Mouse (Mus musculus): ENCODE measurements at regions not wholly inside any gene's neighbourhood (a gene's known extent, or its start where the extent isn't known, plus 50 kb on each side); places are given as distances from the start of the nearest gene placed in this dataset.

- H3K27me3 ChIP-seq (ENCODE audit: control insufficient read depth, insufficient read depth, insufficient read length) = no peaks in the 10 kb centered on the region
- no peak overlapping the region for H3K4me2 ChIP-seq (ENCODE audit: low read depth)
- TF ChIP-seq POLR2AphosphoS2 (IDR thresholded peaks at IDR 0.05; ENCODE audit: insufficient read length, low read depth) (no peak), MAX (IDR thresholded peaks at IDR 0.05; ENCODE audit: low read depth) (no peak), SRF (IDR thresholded peaks at IDR 0.05; ENCODE audit: control insufficient read depth, insufficient read length, low read depth) (no peak), USF1 (IDR thresholded peaks at IDR 0.05; ENCODE audit: low read depth) (no peak), MYOD1 (IDR thresholded peaks at IDR 0.05; ENCODE audit: control insufficient read depth in 1 of 3, insufficient read length in 2 of 3, low read depth in 2 of 3) (no peak), REST (IDR thresholded peaks at IDR 0.05; ENCODE audit: insufficient read depth, insufficient read length) (no peak), CEBPB (IDR thresholded peaks at IDR 0.05; ENCODE audit: insufficient read depth, poor library complexity, severe bottlenecking) (no peak), POLR2A (IDR thresholded peaks at IDR 0.05; ENCODE audit: insufficient read length, low read depth) (no peak), E2F4 (IDR thresholded peaks at IDR 0.05; ENCODE audit: insufficient read depth) (no peak), TCF12 (IDR thresholded peaks at IDR 0.05; ENCODE audit: insufficient read depth, poor library complexity, severe bottlenecking) (no peak), MYOG (IDR thresholded peaks at IDR 0.05; ENCODE audit: control insufficient read depth in 1 of 3, insufficient read depth in 1 of 3, insufficient read length in 2 of 3, low read depth in 2 of 3) (no peak), TCF3 (IDR thresholded peaks at IDR 0.05; ENCODE audit: insufficient read length, low read depth) (no peak)
Observed at GRCm38 (mm10) chr3:101714810-101715209, 110.3 kb upstream of the Atp1a1 start.

GRCm38 (mm10) chr3:101713669-101714068, 109.2 kb upstream of the Atp1a1 start:
- TF ChIP-seq MYOD1 (IDR thresholded peaks at IDR 0.05; ENCODE audit: control insufficient read depth in 1 of 3, insufficient read length in 2 of 3, low read depth in 2 of 3) = no peak
- TF ChIP-seq POLR2A (IDR thresholded peaks at IDR 0.05; ENCODE audit: insufficient read length, low read depth) = no peak
- no peak overlapping the region for H3ac ChIP-seq (ENCODE audit: control insufficient read depth, insufficient read length)
- no peaks in the 10 kb centered on the region for H3K36me3 ChIP-seq (ENCODE audit: control insufficient read depth, insufficient read depth)
- H3K79me2 ChIP-seq (ENCODE audit: control insufficient read depth, insufficient read depth) = no peaks in the 10 kb centered on the region
- H3K4me2 ChIP-seq (ENCODE audit: low read depth) = no peak overlapping the region
- no peaks in the 10 kb centered on the region for H3K27me3 ChIP-seq (ENCODE audit: control insufficient read depth, insufficient read depth, insufficient read length)
- no peak overlapping the region for H3K4me3 ChIP-seq

More at GRCm38 (mm10) chr3:101714810-101715209, 110.3 kb upstream of the Atp1a1 start:
- Histone ChIP-seq H3K79me2 (ENCODE audit: control insufficient read depth, insufficient read depth) (no peaks in the 10 kb centered on the region), H3K4me3 (no peak overlapping the region), H3K36me3 (ENCODE audit: control insufficient read depth, insufficient read depth) (no peaks in the 10 kb centered on the region), H3ac (ENCODE audit: control insufficient read depth, insufficient read length) (no peak overlapping the region)

- H3K4me3 ChIP-seq = no peak overlapping the region
- H3K27me3 ChIP-seq (ENCODE audit: control insufficient read depth, insufficient read depth, insufficient read length) = no peaks in the 10 kb centered on the region
- H3ac ChIP-seq (ENCODE audit: control insufficient read depth, insufficient read length) = no peak overlapping the region
- H3K4me2 ChIP-seq (ENCODE audit: low read depth) = no peak overlapping the region
- TF ChIP-seq CEBPB (IDR thresholded peaks at IDR 0.05; ENCODE audit: insufficient read depth, poor library complexity, severe bottlenecking) (no peak), SRF (IDR thresholded peaks at IDR 0.05; ENCODE audit: control insufficient read depth, insufficient read length, low read depth) (no peak), E2F4 (IDR thresholded peaks at IDR 0.05; ENCODE audit: insufficient read depth) (no peak), MYOD1 (IDR thresholded peaks at IDR 0.05; ENCODE audit: control insufficient read depth in 1 of 3, insufficient read length in 2 of 3, low read depth in 2 of 3) (no peak), TCF3 (IDR thresholded peaks at IDR 0.05; ENCODE audit: insufficient read length, low read depth) (no peak), MYOG (IDR thresholded peaks at IDR 0.05; ENCODE audit: control insufficient read depth in 1 of 3, insufficient read depth in 1 of 3, insufficient read length in 2 of 3, low read depth in 2 of 3) (no peak), POLR2AphosphoS2 (IDR thresholded peaks at IDR 0.05; ENCODE audit: insufficient read length, low read depth) (no peak), USF1 (IDR thresholded peaks at IDR 0.05; ENCODE audit: low read depth) (no peak), POLR2A (IDR thresholded peaks at IDR 0.05; ENCODE audit: insufficient read length, low read depth) (no peak), REST (IDR thresholded peaks at IDR 0.05; ENCODE audit: insufficient read depth, insufficient read length) (no peak)
- no peaks in the 10 kb centered on the region for H3K79me2 ChIP-seq (ENCODE audit: control insufficient read depth, insufficient read depth)
- H3K36me3 ChIP-seq (ENCODE audit: control insufficient read depth, insufficient read depth) = no peaks in the 10 kb centered on the region
Observed at GRCm38 (mm10) chr3:101713138-101713638, 108.7 kb upstream of the Atp1a1 start.

- H3K4me3 ChIP-seq = no peak overlapping the region
- H3K4me2 ChIP-seq (ENCODE audit: low read depth) = no peak overlapping the region
- no peaks in the 10 kb centered on the region for H3K36me3 ChIP-seq (ENCODE audit: control insufficient read depth, insufficient read depth)
- H3ac ChIP-seq (ENCODE audit: control insufficient read depth, insufficient read length) = no peak overlapping the region
- H3K27me3 ChIP-seq (ENCODE audit: control insufficient read depth, insufficient read depth, insufficient read length) = no peaks in the 10 kb centered on the region
- TF ChIP-seq MYOG (IDR thresholded peaks at IDR 0.05; ENCODE audit: control insufficient read depth in 1 of 3, insufficient read depth in 1 of 3, insufficient read length in 2 of 3, low read depth in 2 of 3) = no peak
- no peak for TF ChIP-seq REST (IDR thresholded peaks at IDR 0.05; ENCODE audit: insufficient read depth, insufficient read length)
- TF ChIP-seq POLR2A (IDR thresholded peaks at IDR 0.05; ENCODE audit: insufficient read length, low read depth) = no peak
- no peak for TF ChIP-seq MYOD1 (IDR thresholded peaks at IDR 0.05; ENCODE audit: control insufficient read depth in 1 of 3, insufficient read length in 2 of 3, low read depth in 2 of 3)
- no peak for TF ChIP-seq MAX (IDR thresholded peaks at IDR 0.05; ENCODE audit: low read depth)
- TF ChIP-seq USF1 (IDR thresholded peaks at IDR 0.05; ENCODE audit: low read depth) = no peak
- no peak for TF ChIP-seq CEBPB (IDR thresholded peaks at IDR 0.05; ENCODE audit: insufficient read depth, poor library complexity, severe bottlenecking)
- no peak for TF ChIP-seq TCF12 (IDR thresholded peaks at IDR 0.05; ENCODE audit: insufficient read depth, poor library complexity, severe bottlenecking)
- TF ChIP-seq SRF (IDR thresholded peaks at IDR 0.05; ENCODE audit: control insufficient read depth, insufficient read length, low read depth) = no peak
- TF ChIP-seq TCF3 (IDR thresholded peaks at IDR 0.05; ENCODE audit: insufficient read length, low read depth) = no peak
- no peak for TF ChIP-seq E2F4 (IDR thresholded peaks at IDR 0.05; ENCODE audit: insufficient read depth)
- TF ChIP-seq POLR2AphosphoS2 (IDR thresholded peaks at IDR 0.05; ENCODE audit: insufficient read length, low read depth) = no peak
- no peaks in the 10 kb centered on the region for H3K79me2 ChIP-seq (ENCODE audit: control insufficient read depth, insufficient read depth)
Observed at GRCm38 (mm10) chr3:101712666-101713065, 108.2 kb upstream of the Atp1a1 start.

GRCm38 (mm10) chr3:101711594-101712171, 107.2 kb upstream of the Atp1a1 start:
- no peak for TF ChIP-seq CEBPB (IDR thresholded peaks at IDR 0.05; ENCODE audit: insufficient read depth, poor library complexity, severe bottlenecking)
- no peak for TF ChIP-seq MAX (IDR thresholded peaks at IDR 0.05; ENCODE audit: low read depth)
- no peak for TF ChIP-seq E2F4 (IDR thresholded peaks at IDR 0.05; ENCODE audit: insufficient read depth)
- H3K79me2 ChIP-seq (ENCODE audit: control insufficient read depth, insufficient read depth) = no peaks in the 10 kb centered on the region
- H3K36me3 ChIP-seq (ENCODE audit: control insufficient read depth, insufficient read depth) = no peaks in the 10 kb centered on the region
- H3ac ChIP-seq (ENCODE audit: control insufficient read depth, insufficient read length) = no peak overlapping the region
- H3K27me3 ChIP-seq (ENCODE audit: control insufficient read depth, insufficient read depth, insufficient read length) = no peaks in the 10 kb centered on the region
- no peak overlapping the region for H3K4me3 ChIP-seq
- H3K4me2 ChIP-seq (ENCODE audit: low read depth) = no peak overlapping the region
